Mouse (Mus musculus) cerebellum, adult 11 months (tissue): ENCODE data around the gene Anapc7.

Experiments
- DNase-seq: peaks from one replicate; pipeline ENCODE4 v3.0.0; 2022

Gene Anapc7

GRCm38 (mm10) chr5:122421271-122422068, at the start of gene Anapc7:
TSS of gene Anapc7 (plus strand) at chr5:122421693.
- DNase-seq = no peak

- peak; percentile 98 for DNase-seq
Observed at GRCm38 (mm10) chr5:122372192-122372769, 49.2 kb upstream of the Anapc7 start, which contains the start of gene Fam216a. TSS of gene Fam216a (minus strand) at chr5:122372364.

GRCm38 (mm10) chr5:122372878-122373277, 48.6 kb upstream of the Anapc7 start:
- DNase-seq = no peak

GRCm38 (mm10) chr5:122377101-122377833, 44.2 kb upstream of the Anapc7 start:
- DNase-seq = no peak

- DNase-seq = no peak
Observed at GRCm38 (mm10) chr5:122378171-122378570, 43.3 kb upstream of the Anapc7 start.

- peak; percentile 79 for DNase-seq
Observed at GRCm38 (mm10) chr5:122379374-122380155, 41.9 kb upstream of the Anapc7 start.

GRCm38 (mm10) chr5:122390006-122390405, 31.5 kb upstream of the Anapc7 start:
- DNase-seq = no peak

GRCm38 (mm10) chr5:122390671-122391070, 30.8 kb upstream of the Anapc7 start:
- DNase-seq = no peak

- no peak for DNase-seq
Observed at GRCm38 (mm10) chr5:122391178-122391785, 30.2 kb upstream of the Anapc7 start.

GRCm38 (mm10) chr5:122391786-122392180, 29.7 kb upstream of the Anapc7 start, which contains the start of gene Arpc3:
TSS of gene Arpc3 (plus strand) at chr5:122391878.
- DNase-seq = peak; percentile 90

GRCm38 (mm10) chr5:122392227-122393004, 29.1 kb upstream of the Anapc7 start:
- DNase-seq = no peak

- DNase-seq = peak; percentile 64
Observed at GRCm38 (mm10) chr5:122393887-122394286, 27.6 kb upstream of the Anapc7 start.

GRCm38 (mm10) chr5:122396791-122397190, 24.7 kb upstream of the Anapc7 start:
- DNase-seq = no peak

GRCm38 (mm10) chr5:122397495-122397894, 24.0 kb upstream of the Anapc7 start:
- DNase-seq = no peak

- DNase-seq = no peak
Observed at GRCm38 (mm10) chr5:122399871-122400270, 21.6 kb upstream of the Anapc7 start.

GRCm38 (mm10) chr5:122400628-122401302, 20.7 kb upstream of the Anapc7 start:
- no peak for DNase-seq

GRCm38 (mm10) chr5:122401303-122401640, 20.2 kb upstream of the Anapc7 start:
- DNase-seq = peak; percentile 75

GRCm38 (mm10) chr5:122402160-122402559, 19.3 kb upstream of the Anapc7 start:
- no peak for DNase-seq

- no peak for DNase-seq
Observed at GRCm38 (mm10) chr5:122402772-122403171, 18.7 kb upstream of the Anapc7 start.

GRCm38 (mm10) chr5:122403362-122403761, 18.1 kb upstream of the Anapc7 start:
- DNase-seq = no peak

- no peak for DNase-seq
Observed at GRCm38 (mm10) chr5:122405537-122405936, 16.0 kb upstream of the Anapc7 start.
